Mouse (Mus musculus): ENCODE results near the gene Psmc3.
"Not testable (repeated sequence)": the region's sequence is repeated elsewhere in the genome, so short reads cannot be mapped to it uniquely, and the experiment has no call there.

Gene Psmc3

DNA sequence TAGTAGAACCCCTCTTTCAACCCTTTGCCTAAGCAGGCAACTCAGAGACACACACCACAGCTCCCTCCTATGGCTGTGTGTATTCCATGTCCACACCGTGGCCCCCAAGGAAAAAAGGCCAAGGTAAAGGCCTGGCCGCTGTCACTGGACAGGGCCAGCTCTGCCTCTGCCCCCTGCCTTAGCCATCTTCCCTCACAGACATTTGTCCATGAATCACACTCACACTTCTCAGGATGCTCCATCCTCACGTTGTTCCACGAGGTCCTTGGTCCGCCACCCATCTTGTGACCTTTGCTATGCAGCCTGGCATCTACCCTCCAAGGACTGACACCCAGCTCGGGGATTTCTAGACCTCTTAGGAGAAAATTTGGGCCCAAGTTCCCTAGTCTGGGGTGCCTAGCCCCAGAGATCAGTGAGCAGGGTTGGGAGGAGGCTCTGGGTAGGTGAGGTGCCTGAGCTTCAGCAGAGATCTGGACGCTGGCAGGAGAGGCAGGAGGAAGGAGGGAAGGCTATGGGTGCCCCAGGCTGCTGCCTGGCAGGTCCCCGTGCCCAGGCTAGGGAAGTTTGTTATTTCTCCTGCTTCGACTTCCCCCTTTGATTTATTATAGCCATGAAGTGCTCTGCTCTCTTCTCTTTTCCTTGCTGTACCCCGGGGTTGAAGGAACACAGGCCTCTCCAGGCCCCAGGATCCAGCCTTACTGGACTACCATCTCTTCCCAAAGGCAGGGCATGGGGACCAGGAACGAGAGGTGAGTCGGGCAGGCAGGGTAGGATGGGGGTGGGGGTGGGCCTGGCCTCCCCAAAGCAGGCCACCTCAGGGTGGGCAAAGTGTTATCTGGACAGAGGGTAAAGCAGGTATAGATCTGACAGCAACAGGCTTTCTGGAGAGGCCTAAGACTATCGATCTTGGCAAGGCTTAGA, 28.2 kb downstream of the Psmc3 start, which contains the start of gene Spi1:
TSS of gene Spi1 (plus strand) at position 616 of the 921 bp plus-strand sequence.
- DNase-seq: no peak

DNA sequence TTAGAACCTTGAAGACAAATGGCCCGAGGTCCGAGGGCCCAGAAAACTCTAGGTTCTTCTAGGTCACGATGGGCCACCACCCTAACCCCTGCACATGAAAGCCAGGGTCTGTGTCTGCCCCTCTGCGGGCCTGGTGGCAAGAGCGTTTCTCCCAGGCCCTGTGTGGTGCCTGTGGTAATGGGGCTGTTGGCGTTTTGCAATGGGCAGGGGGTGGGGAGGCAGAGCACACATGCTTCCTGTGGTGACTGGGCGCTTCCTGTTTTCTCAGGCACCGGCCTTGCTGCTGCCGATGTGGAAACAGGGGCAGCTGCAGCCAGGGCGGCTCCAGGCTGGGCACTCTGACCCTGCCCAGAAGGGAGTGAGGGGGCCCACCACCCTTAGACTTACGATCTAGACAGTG, 29.0 kb downstream of the Psmc3 start:
- no peak for DNase-seq

DNA sequence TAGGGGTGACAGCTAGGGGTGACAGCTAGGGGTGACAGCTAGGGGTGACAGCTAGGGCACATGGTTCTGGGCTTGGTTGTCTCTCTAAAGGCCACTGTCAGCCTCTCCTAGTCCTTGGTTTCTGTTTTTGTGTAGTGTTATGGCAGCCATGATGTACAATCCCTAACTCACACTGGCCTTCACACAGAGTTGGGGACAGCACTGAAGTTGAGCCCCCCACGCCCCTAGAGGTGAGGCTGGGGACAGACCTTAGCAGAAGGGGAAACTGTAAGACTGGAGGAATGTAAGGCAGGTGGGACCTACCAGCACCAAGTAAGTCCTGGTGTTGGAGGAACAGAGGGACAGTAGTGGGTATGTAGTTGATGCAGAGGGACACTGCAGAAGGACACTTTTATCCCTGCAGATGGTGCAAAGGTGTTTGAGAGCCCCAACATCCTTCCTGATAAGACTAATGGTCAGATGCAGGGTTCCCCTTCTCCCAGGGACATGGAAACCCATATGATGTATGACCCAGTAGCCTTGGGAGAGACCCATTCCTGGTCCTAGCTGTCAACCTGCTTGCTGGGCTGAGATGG, 29.6 kb downstream of the Psmc3 start:
- no peak for DNase-seq

DNA sequence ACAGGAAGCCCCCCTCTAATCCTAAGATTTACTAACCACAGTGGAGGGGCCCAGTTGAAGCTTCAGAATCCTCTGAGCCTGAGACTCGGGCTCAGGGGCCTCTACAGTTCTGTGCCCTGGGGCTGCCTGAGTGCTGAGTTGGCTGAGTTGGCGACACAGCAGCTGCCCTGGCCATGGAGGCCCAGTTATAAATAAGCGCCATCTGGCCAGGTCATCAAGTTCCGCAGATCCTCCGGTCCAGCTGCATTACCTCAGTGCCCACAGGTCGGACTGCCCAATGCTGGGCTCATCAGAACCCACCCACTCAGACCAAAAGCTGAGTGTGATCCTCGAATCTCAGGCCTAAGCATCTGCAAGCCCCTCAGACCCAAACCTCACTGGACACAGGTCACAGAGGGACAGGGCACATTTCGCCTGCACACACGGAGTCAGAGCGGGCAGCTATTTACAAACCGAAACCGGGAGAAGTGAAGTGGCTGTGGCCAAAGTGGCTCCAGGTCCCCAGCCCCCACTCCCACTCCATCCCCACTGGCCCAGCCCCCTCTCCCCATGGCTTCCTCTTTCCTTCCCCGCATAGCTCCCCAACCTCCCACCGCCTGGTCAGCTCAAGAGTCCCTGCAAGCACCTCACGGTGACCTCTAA, 30.5 kb downstream of the Psmc3 start:
- no peak for DNase-seq

DNA sequence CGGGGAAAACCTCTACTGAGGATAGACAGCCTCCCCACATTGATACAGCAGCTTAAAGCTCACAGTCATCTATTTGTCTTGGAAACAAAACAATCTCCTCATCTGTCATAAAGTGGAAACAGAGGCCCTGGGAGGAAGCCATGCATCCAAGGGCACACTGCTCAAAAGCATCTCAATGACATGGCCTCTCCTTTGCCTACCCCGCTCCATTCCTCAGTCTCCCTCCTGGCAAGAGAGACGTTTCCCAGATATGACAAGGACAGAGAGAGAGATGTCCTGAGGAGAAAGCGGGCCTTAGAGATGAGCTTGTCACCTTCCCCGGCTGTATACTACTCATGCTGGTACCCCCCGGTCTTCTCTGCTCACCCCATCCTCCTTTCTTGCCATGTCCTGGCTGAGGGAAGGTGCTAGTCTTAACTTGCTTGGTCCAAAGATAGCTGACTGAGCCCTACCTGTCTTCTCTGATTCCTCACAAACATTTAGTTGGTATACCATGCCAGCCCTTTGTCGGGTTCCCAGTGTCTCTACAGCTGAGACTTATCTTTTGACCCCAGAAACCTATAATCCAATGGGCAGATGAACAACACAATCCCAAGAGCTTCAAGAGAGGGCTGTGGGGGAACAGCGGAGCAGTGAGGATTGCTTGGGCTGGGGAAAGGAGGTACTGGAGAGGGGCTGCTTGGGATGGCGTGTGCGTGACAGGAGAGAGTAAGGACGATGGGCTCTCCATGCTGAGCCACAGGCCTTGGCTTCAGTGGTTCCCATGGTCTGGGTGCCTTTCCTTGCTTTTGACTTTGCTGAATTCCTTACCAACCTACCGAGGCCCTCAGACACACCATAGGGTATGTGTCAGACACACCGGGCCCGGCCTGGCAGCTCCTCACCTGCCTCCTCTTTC, 31.9 kb downstream of the Psmc3 start:
- no peak for DNase-seq

DNA sequence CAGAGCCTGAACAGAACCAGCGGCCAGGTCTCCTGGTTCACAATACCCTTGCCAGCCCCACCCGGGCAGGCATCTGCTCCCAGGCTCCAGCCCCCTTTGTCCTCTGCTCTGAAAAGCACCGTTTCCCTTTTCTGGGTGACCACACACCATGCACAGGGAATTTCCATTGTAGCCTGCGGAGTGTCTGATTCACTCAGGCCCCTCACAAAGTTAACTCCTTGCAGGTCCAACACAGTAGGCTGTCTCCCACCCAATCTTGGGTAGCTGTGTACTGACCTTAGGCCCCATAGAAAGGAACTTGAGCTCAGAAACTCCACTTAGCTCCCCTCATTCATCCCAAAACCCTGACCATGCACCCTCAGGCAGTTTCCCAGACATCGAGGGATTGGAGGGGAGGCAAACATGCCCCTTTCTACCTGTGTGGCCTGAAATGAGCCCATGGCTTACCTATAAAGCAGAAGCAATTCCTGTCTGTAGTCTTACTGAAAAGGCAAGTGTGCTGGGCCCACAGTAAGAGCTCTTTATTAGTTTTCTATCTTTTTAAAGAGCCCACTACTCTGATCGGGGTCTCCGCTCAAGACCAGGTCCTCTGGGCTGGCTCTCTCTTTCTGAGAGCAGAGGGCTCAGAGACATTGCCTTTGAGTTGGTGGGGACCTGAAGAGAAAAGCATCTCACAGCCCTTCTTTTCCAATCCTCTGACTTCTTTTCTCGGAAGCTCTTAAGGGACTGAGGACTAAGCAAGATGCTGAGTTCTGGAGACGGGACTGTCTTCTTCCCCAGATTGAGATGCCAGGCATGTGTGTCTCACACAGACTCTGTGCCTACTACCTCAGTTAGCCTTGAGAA, 32.8 kb downstream of the Psmc3 start:
- no peak for DNase-seq

DNA sequence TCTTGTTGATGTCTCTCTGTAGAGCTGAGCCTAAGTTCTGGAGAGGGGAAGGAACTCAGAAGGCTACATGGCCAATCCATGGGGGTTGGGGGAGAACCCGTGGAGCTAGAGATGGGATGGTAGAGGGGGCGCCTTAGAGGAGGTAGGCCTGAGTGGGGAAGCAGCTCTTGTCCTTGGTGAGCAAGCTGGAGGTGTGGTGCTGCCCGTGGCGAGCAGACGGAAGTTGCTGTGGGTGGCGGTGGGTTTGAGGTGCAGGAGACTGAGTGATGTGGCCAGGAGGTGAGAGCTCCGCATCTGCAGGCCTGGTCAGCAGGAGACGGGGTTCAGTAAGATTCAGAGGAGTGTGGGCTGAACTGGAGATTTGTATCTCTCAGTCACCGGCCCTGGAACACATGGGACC, 33.6 kb downstream of the Psmc3 start:
- no peak for DNase-seq

DNA sequence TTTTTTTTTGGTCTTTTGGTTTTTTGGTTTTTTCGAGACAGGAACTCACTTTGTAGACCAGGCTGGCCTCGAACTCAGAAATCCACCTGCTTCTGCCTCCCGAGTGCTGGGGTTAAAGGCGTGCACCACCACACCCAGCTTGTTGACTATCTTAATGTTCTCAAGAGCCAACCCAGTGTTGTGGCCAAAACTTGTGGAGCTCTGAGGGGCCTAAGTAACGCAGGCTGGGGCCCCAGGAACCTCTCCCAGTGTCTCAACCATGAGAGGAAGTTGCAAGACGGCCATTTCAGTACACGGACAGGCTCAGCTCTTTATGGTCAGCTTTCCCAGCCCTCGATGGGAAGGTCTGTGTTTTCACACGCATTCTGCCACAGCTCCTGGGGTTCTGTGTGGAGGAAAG, 35.2 kb downstream of the Psmc3 start:
- no peak for DNase-seq

DNA sequence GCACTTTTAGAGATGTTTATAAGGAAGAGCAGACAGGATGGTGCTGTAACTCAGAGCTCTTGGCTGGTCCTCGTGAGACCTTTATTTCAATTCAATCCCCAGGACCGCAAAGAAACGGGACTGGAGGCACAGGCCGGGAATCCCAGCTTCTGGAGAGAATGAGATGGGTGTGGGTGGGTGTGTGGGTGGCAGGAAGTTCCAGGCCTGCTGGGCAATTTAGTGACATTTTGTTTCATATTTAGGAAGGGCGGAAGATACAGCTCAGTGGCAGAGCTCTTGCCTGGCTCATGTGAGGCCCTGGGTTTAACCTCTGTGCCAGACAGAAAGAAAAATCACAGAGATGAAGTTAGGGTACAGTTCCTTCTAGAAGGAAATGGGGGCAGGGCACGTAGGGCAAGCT, 36.4 kb downstream of the Psmc3 start:
- no peak for DNase-seq

DNA sequence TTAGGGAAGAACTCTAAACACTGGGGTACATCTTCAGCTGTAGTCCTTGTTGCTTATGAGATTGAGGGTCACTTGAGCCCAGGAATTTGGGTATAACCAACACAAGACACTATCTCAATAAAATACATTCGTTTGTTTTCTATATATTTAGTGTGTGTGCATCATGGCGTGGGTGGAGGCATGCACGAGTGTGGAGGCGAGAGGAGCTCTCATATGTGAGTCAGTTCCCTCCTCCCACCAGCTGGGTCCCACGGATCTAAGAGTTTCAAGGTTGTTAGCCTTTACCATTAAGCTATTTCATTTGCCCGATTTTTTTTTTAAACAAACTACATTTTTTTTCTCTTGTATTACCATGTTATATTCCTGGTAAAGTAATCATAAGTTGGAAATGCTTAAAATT, 37.0 kb downstream of the Psmc3 start:
- DNase-seq: no peak

DNA sequence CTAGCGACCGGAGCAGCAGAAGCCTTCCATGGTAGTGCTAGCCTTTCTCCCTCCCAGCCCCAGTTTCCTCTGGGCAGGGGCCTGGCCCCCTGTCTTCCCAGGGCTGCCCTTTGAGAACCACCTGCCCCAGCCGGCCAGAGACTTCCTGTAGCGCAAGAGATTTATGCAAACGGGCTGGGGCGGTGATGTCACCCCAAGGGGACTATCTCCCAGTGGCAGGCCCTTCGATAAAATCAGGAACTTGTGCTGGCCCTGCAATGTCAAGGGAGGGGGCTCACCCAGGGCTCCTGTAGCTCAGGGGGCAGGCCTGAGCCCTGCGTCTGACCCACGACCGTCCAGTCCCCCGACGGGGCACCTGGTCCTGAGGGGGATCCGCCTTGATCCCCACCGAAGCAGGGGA, 42.7 kb downstream of the Psmc3 start:
- no peak for DNase-seq

DNA sequence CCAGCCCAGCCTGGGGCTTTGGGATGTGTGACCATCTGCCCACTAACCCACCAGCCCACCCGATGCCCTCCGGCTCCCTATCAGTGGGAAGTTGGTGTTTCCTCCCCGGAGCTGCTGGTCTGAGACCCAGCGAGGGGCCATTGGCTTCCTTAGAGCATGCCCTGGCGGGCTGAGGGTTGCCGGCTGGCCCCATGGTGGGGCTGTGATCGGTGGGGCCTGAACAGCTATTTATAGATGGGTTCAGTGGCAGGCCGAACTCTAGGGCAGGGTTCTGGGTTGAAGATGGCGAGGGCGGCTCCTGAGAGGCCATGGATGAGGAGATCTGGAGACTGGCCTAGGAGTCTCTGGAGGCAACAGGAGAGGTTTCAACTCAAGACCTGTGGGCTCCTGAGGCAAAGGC, 43.2 kb downstream of the Psmc3 start:
- no peak for DNase-seq

DNA sequence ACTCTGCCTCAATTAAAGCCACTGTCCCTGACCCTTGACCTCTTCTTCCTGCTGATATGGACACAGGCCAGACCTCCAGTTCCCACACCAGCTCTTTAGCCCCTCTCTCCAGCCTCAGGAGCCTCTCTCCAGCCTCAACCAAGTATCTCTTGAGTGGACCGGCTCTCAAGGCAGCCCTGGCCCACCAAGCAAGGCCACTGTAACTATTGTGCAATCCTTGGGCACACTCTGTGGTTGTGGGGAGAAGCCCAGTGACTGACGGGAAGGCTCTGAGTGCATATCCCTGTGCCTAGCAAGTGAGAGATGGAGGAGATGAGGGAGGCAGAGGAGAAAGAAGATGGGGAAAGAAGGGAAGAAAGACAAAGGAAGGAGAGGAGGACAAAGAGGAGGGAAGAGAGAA, 44.3 kb downstream of the Psmc3 start:
- DNase-seq: no peak

DNA sequence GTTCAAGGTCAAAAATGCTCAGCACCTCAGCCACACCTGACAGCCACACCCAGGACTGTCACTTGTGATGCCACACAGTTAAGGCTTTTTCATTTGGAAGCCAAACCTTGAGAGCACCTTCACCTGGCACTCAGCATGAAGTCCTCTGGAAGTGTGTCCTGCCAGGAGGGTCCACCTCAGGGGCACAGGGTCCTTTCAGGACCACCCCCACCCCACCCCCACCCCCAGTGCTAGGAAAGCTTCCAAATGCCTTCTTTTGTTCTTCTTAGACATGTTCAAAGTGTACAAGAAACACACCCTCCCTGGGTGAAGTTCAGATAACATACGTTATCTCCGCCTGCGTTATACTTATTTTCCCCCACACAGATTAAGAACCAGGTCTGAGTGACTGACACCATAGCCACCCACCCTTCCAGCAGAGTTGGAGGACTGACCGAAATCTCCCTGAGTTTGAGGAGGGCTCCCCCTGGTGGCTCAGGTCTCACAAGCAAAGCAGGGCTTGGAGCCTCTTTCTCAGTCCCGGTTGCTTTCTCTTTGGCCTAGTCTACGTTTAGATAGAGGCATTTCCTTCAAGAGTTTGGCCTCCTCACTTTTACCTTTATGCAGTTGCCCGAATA, 47.4 kb downstream of the Psmc3 start:
- peak; percentile 96 for DNase-seq

DNA sequence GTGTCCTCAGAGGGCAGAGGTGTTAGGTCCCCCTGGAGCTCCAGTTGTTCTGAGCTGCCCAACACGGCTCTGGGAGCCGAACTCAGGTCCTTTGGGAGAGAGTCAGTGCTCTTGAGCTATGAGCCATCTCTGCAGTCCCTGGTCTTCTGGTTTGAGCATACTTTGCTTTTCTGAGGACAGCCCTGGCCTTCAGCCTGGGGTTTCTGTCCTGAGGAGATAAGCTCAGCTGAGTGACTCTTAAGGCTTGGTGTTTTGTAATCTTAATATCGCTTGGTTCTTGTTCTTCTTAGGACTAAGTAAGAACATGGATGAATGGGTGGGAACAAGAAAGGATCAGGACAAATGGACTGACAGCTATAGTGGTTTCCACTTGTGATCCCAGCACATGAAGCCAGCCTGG, 54.3 kb downstream of the Psmc3 start:
- no peak for DNase-seq

DNA sequence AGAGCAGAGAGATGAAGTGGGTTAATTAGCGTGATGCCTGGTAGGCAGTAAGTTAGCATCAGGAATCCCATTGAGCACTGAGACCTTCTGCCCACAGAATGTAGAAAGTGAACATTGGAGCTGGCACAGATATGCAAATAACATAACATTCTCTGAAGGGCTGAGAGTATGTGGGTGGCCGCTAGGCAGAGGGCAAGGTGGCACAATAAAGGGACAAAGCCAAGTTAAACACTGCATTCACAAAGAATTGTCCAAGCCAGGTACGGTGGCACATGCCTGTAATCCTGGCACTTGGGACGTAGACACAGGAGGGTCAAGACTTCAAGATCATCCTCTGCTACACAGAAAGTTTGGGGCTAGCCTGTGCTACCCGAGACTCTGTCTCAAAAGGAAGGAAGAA, 55.4 kb downstream of the Psmc3 start:
- no peak for DNase-seq

DNA sequence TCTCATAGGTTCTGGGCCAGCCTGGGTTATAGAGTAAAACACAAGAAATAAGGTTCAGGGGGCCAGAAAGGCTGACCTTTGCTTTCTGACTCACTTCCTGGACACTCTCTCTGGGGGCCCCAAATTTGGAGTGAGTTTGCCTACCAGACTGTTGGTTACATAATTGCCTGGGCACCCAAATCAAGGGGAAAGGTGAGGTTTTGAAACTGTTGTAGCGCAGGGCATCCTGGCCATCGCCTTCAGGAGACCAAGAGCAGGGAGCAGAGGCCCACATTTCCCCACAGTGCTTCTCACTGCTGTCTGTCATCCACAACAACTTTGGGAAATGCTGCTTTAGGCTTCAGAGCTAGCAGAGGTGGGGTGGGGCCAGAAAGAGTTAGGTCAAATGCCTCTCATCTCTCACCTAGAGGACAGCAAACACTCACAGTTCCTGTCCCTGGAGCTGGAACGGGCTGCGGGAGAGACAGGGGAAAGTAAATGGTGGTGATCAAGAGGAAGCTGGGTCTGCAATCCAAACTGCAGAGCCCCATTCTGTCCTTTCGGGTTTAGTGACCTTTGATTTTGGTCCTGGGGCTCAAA, 56.1 kb downstream of the Psmc3 start:
- no peak for DNase-seq

DNA sequence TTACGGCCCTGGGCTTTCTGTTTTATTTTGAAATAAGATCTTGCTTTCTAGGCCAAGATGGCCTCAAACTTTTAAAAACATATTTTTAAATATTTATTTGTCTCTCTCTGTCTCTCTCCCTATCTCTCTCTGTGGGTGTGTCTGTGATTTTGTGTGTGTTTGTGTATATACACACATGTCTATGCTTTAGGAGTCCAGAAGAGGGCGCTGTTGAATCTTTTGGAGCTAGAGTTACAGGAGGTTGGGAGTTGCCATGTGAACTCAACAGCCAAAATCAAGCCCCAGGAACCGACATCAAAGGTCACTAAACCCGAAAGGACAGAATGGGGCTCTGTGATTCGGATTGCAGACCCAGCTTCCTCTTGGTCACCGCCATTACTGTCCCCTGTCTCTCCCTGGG, 56.6 kb downstream of the Psmc3 start:
- DNase-seq: no peak

DNA sequence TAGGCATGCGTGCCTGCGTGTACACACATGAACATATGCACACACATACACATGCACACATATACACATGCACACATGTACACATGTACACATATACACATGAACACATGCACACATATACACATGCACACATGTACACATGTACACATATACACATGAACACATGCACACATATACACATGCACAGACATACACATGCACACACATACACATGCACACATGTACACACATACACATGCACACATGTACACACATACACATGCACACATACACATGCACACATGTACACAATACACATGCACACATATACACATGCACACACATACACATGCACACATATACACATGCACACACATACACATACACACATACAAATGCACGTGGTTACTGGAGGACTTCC, 58.0 kb downstream of the Psmc3 start:
- not testable (repeated sequence) for DNase-seq

DNA sequence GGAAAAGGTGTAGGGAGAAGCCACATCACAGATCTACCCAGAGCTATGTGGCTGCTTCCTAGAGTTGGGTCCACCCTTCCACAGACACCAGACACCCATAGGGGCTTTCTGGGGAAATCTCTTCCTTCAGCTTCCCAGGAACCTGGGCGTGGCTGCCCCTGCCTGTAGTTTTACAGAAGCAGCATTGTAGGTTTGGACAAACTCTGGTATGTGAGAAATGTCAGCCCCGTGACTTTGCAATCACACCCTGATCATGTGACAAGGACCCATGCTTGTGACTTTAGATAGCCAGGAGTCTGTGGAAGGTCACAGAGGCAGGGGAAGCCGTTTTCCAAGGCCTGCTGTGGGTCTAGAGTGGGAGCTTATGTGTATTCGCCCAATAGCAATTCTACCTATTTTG, 58.7 kb downstream of the Psmc3 start:
- DNase-seq: no peak

DNA sequence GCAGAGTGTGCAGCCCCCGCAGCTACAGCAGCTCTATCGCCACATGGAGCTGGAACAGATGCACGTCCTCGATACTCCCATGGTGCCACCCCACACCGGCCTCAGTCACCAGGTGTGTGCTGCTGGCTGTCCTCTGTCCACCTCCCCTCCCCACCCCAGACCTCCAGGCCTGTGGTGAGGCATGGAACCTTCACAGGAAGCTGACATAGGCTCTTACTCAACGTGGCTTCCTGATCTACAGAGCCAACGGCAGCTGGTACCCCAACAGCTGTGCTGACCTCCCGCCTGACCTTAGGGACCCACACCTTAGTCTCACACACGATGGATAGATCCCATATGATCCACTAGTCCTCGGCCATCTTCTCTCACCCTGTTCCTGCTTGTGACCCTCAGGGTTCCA, 59.5 kb downstream of the Psmc3 start:
- no peak for DNase-seq

All from right cerebral cortex, postnatal 14 days (tissue).